Mouse (Mus musculus) cerebellum, adult 9-11 months (tissue): ENCODE data around the gene Nphs1.
"Not testable (repeated sequence)": the region's sequence is repeated elsewhere in the genome, so short reads cannot be mapped to it uniquely, and the experiment has no call there.

Experiments used
- DNase-seq: peaks from one replicate; pipeline ENCODE4 v3.0.0; 2022

The Nphs1 gene

GRCm38 (mm10) chr7:30495506-30496042, 37.5 kb downstream of the Nphs1 start:
- not testable (repeated sequence) for DNase-seq

GRCm38 (mm10) chr7:30501159-30501558, 43.0 kb downstream of the Nphs1 start:
- not testable (repeated sequence) for DNase-seq

GRCm38 (mm10) chr7:30508061-30508460, 49.9 kb downstream of the Nphs1 start:
- DNase-seq, result no peak

- no peak for DNase-seq
These were observed 57.1 kb downstream of the Nphs1 start for GRCm38 (mm10) chr7:30515003-30515760.

- DNase-seq, result no peak
These were observed 60.2 kb downstream of the Nphs1 start for GRCm38 (mm10) chr7:30518325-30518724.

GRCm38 (mm10) chr7:30520396-30520795, 62.3 kb downstream of the Nphs1 start:
- DNase-seq, result no peak

- DNase-seq, result peak; percentile 79
These were observed 62.7 kb downstream of the Nphs1 start for GRCm38 (mm10) chr7:30520856-30521255.

GRCm38 (mm10) chr7:30522871-30523270, 64.8 kb downstream of the Nphs1 start:
- DNase-seq, result no peak

- no peak for DNase-seq
These were observed 66.4 kb downstream of the Nphs1 start for GRCm38 (mm10) chr7:30524487-30524886.

GRCm38 (mm10) chr7:30525954-30526353, 67.8 kb downstream of the Nphs1 start:
- DNase-seq, result no peak

GRCm38 (mm10) chr7:30526399-30526798, 68.3 kb downstream of the Nphs1 start:
- DNase-seq, result peak; percentile 14

GRCm38 (mm10) chr7:30526981-30527380, 68.9 kb downstream of the Nphs1 start:
- DNase-seq, result no peak

GRCm38 (mm10) chr7:30531291-30531815, 73.2 kb downstream of the Nphs1 start:
- no peak for DNase-seq

GRCm38 (mm10) chr7:30532931-30533330, 74.8 kb downstream of the Nphs1 start:
- DNase-seq, result peak; percentile 56

- DNase-seq, result peak; percentile 71
These were observed 76.0 kb downstream of the Nphs1 start for GRCm38 (mm10) chr7:30533941-30534632.

- peak; percentile 96 for DNase-seq
These were observed 76.8 kb downstream of the Nphs1 start, which contains the start of gene Arhgap33 for GRCm38 (mm10) chr7:30534633-30535577. Gene Arhgap33 (minus strand): TSS chr7:30535060.
